Mouse (Mus musculus) forebrain, postnatal 0 days (tissue): ENCODE measurements at regions not wholly inside any gene's neighbourhood (a gene's known extent, or its start where the extent isn't known, plus 50 kb on each side); places are given as distances from the start of the nearest gene placed in this dataset.

Experiments
- ATAC-seq: fragments of 200-750 bp; cut with Nextera tagmentation; 2 replicates; pipeline ENCODE4 v1.8.0; 2017; ENCODE audit warnings: mild to moderate bottlenecking, moderate library complexity
- DNase-seq: peaks from one replicate; pipeline ENCODE4 v3.0.0-alpha.2; 2015
- H3K27ac ChIP-seq: fragments of 300-500 bp; sonication (generic); 2 replicates; pipeline ENCODE4 v1.5.1; 2014; ENCODE audit warnings: low read depth, mild to moderate bottlenecking, antibody characterized with exemption, low read length, moderate library complexity, mixed read lengths
- H3K27me3 ChIP-seq: fragments of 300-500 bp; sonication (generic); 2 replicates; pipeline ENCODE4 v1.6.1; 2014; ENCODE audit warnings: mild to moderate bottlenecking, low read length, mixed read lengths; ENCODE audit not compliant: insufficient read depth
- H3K36me3 ChIP-seq: fragments of 300-500 bp; sonication (generic); 2 replicates; pipeline ENCODE4 v1.6.1; 2014; ENCODE audit warnings: mild to moderate bottlenecking, moderate library complexity; ENCODE audit not compliant: insufficient read depth
- H3K4me1 ChIP-seq: fragments of 300-500 bp; sonication (generic); 2 replicates; pipeline ENCODE4 v1.6.1; 2014; ENCODE audit warnings: antibody characterized with exemption; ENCODE audit not compliant: insufficient read depth
- H3K4me2 ChIP-seq: fragments of 300-500 bp; sonication (generic); 2 replicates; pipeline ENCODE4 v1.6.1; 2014; ENCODE audit warnings: low read depth, mild to moderate bottlenecking, moderate library complexity
- H3K4me3 ChIP-seq: fragments of 300-500 bp; sonication (generic); 2 replicates; pipeline ENCODE4 v1.5.1; 2014; ENCODE audit warnings: low read depth, low read length, mixed read lengths
- H3K9ac ChIP-seq: fragments of 300-500 bp; sonication (generic); 2 replicates; pipeline ENCODE4 v1.6.1; 2014; ENCODE audit warnings: mild to moderate bottlenecking
- H3K9me3 ChIP-seq: fragments of 300-500 bp; sonication (generic); 2 replicates; pipeline ENCODE4 v1.6.1; 2016; ENCODE audit warnings: low read length
- CTCF ChIP-seq: sonication (generic); IDR thresholded peaks from 2 replicates; pipeline ENCODE4 v1.5.1; 2016; ENCODE audit warnings: antibody characterized with exemption, control low read depth, low read depth
- WGBS: fragments of 180-500 bp; shearing (Covaris S2); extraction: QIAGEN DNeasy Blood & Tissue Kit; methylation state at CpG from one replicate; pipeline ENCODE4 v1.1.7; 2014; 5-methylcytosine and 5-hydroxymethylcytosine counted together

DNA sequence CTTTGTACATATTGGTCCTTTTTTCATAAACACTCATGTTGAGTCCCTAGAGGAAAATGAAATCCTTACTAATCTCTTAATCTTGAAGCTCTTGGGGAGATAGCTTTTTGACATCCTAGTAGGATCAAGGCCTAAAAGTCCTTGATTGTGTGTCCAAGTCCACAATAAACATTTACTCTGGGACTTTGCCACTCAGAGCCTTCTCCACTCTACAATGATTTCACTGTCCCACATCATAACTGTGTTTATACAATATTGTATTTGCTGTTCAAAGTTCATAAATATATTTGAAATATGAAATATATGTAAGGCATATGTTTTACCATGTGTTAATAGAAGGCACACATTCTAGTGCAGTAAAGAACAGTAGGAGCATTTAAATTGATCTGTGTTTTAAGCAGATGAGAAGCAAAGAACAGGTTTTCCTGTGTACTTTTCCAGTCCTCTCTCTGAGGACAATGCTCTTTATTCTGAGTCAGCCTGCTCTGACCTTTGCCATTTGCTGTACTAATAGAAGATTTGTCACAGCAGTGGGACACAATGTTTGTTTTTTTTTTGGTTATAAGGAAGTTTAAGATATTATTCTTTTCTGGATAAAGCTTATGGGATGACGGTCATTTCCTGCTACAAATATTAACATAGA is 130.7 kb upstream of the Gprin3 start:
- Histone ChIP-seq H3K36me3 (no peaks in the 10 kb centered on the region), H3K4me3 (no peak overlapping the region), H3K9me3 (no peaks in the 10 kb centered on the region), H3K4me2 (no peak overlapping the region), H3K27me3 (no peaks in the 10 kb centered on the region), H3K9ac (no peak overlapping the region), H3K4me1 (no peaks in the 10 kb centered on the region), H3K27ac (no peak overlapping the region)
- DNase-seq (no peak), ATAC-seq (no peak)
- no peak for TF ChIP-seq CTCF
- 88% methylated on average over 1 of the region's 1 CpGs for WGBS

DNA sequence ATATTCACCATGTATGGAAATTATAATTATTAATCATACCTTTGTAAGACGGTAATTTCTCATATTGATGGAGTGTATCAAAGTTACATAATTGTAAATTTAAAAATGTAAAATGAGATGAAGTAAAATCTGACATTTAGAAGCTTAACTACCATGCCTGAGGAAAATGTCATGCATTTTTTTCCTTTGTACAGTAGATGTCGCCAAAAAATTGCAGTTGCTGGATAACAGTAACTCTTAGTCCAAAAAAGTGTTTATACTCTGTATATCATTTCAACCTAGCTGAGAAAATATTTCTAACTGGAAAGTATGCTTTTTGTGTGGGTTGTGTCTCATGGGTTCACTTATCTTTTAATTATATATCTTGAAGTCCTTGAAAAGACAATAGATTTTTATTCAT is 110.9 kb upstream of the Gprin3 start:
- peak; percentile 44; the same call in 1 of the 2 replicates for TF ChIP-seq CTCF
- 64% methylated on average over 2 of the region's 2 CpGs for WGBS
- Histone ChIP-seq H3K36me3 (no peaks in the 10 kb centered on the region), H3K9me3 (no peaks in the 10 kb centered on the region), H3K4me3 (no peak overlapping the region), H3K4me1 (no peaks in the 10 kb centered on the region), H3K27me3 (no peaks in the 10 kb centered on the region), H3K4me2 (no peak overlapping the region), H3K27ac (no peak overlapping the region), H3K9ac (no peak overlapping the region)
- peak; percentile 6 for DNase-seq
- no peak for ATAC-seq

DNA sequence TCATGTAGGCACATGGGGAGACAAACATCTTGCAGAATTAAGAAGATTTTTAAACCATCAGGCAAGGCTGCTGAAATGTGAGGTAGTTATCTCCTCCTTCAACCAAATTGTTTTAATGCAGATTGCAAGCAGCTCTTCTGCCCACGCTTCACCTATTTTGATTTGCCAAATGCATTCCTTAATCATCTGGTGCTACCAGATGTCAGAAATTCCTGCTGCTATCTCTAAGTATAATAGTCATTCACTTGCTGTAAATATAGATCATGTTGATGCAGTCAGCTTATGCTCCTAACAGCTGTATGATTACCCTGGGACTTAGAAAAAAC is 98.8 kb upstream of the Gprin3 start:
- Histone ChIP-seq H3K27me3 (no peaks in the 10 kb centered on the region), H3K27ac (no peak overlapping the region), H3K4me2 (no peak overlapping the region), H3K9me3 (no peaks in the 10 kb centered on the region), H3K9ac (no peak overlapping the region), H3K4me1 (no peaks in the 10 kb centered on the region), H3K36me3 (no peaks in the 10 kb centered on the region), H3K4me3 (no peak overlapping the region)
- 75% methylated on average over 1 of the region's 1 CpGs for WGBS
- DNase-seq (no peak), ATAC-seq (no peak)
- TF ChIP-seq CTCF = no peak

DNA sequence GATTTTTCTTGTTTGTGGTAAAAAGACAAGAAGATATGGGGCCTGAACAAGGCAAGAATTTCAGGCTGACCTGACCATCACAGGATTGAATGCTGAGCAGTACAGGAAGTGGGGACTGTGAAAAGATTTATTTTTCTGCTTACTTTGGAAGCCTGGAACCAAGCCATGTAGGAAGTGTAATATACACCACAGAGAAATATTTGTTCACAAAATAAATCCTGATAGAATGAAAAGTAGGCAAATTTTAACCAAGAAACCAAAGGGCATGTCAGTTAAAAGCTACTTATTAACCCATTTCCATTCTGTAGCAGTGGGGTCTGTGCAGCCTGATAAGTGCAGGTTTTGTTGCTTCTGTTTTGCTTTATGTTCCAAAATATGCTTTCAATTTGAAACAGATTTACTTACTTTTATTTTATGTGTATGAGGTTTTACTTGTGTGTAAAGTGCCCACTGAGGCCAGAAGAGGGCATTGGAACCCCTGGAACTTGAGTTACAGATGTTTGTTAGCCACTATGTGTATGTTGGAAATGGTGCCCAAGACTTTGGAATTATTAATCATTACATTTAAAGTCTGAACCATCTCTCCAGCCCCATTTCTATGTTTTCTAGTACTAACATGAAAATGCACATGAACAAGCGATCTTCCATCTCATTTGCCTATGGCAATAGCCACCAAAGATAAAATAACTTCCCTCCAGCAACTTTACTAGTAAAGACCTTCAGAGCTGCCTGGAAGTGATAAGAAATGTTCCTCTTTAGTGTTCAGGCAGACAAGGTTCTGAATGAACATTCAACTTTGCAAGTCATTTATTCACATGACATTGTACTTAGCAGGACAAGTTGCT is 98.2 kb upstream of the Gprin3 start:
- no peak overlapping the region for H3K4me3 ChIP-seq
- H3K4me1 ChIP-seq = no peaks in the 10 kb centered on the region
- H3K27me3 ChIP-seq = no peaks in the 10 kb centered on the region
- TF ChIP-seq CTCF = no peak
- 100% methylated on average over 1 of the region's 1 CpGs for WGBS
- no peak overlapping the region for H3K9ac ChIP-seq
- H3K9me3 ChIP-seq = no peaks in the 10 kb centered on the region
- no peaks in the 10 kb centered on the region for H3K36me3 ChIP-seq
- H3K27ac ChIP-seq = no peak overlapping the region
- DNase-seq (no peak), ATAC-seq (no peak)
- no peak overlapping the region for H3K4me2 ChIP-seq

DNA sequence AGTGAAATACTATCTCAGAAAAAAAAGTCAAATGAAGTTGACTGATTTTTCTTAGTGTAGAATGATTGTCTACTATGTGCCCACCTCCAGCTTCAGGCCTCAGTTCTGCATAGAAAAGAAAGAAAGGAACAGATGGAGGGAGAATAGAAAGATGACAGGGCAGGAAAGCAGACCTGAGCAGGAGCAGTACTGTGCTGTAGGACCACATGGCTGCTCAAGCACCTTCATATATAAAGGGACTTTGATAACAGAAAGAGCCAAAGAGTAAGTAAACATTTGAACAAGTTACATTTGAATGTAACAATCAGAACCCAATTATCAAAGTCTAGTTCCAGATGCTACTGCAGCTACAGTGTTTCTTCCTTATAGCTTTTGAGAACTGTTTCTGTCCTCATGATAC is 96.9 kb upstream of the Gprin3 start:
- no peaks in the 10 kb centered on the region for H3K9me3 ChIP-seq
- H3K27me3 ChIP-seq = no peaks in the 10 kb centered on the region
- H3K4me1 ChIP-seq = no peaks in the 10 kb centered on the region
- no peak overlapping the region for H3K4me2 ChIP-seq
- H3K27ac ChIP-seq = no peak overlapping the region
- ATAC-seq (no peak), DNase-seq (no peak)
- no peak overlapping the region for H3K9ac ChIP-seq
- no peak overlapping the region for H3K4me3 ChIP-seq
- TF ChIP-seq CTCF = no peak
- H3K36me3 ChIP-seq = no peaks in the 10 kb centered on the region

DNA sequence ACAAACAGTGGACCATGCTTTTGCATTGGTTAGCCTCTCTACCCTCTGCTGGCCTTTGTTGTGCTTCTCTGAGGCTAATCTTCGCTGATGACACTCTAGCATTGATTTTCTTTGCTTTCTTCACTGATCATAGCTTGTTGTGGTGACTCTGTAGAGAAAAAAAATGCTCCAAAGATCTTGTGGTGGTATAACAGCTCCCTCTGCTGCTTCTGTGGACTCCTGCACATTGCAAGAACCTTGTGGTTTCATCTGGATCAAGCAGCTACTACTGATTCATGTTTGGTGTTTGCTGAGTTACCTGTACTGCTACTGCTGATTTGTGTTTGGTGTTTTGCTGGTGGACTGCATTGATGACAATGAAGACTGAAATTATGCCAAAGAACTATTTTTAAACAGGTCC is 74.7 kb upstream of the Gprin3 start:
- Histone ChIP-seq H3K4me1 (no peaks in the 10 kb centered on the region), H3K4me2 (no peak overlapping the region), H3K36me3 (no peaks in the 10 kb centered on the region), H3K4me3 (no peak overlapping the region), H3K9ac (no peak overlapping the region), H3K9me3 (no peaks in the 10 kb centered on the region), H3K27ac (no peak overlapping the region), H3K27me3 (no peaks in the 10 kb centered on the region)
- DNase-seq = peak; percentile 57
- 45% methylated on average over 1 of the region's 1 CpGs for WGBS
- TF ChIP-seq CTCF = peak; percentile 73
- peak; percentile 55; the same call in 1 of the 2 replicates for ATAC-seq

DNA sequence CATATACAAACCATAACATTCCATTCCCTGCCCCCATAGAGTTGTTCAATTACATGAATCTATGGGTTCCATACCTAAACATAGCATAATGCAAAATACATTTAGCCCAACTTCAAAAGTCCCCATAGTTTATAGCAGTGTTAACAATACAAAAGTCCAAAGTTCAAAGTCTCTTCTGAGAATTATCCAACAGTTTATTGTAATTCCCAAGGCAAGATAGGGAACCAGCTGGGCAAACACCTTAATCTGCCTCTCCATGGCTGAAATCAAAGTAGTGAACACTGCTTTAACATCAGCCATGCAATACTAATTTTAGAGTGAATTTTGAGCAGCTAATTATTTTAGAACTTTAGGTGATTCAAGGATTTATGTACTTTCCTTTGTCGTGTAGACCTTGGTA is 72.7 kb upstream of the Gprin3 start:
- Histone ChIP-seq H3K27ac (no peak overlapping the region), H3K27me3 (no peaks in the 10 kb centered on the region), H3K9ac (no peak overlapping the region), H3K4me1 (no peaks in the 10 kb centered on the region), H3K9me3 (no peaks in the 10 kb centered on the region), H3K36me3 (no peaks in the 10 kb centered on the region), H3K4me2 (no peak overlapping the region), H3K4me3 (no peak overlapping the region)
- DNase-seq (no peak), ATAC-seq (no peak)
- no peak for TF ChIP-seq CTCF
- 68% methylated on average over 1 of the region's 1 CpGs for WGBS
